Mouse (Mus musculus): Measurements from ENCODE around the gene Morc2b.
A peak's percentile ranks its signal among the peaks of the same experiment; 100 is the strongest.
"Not testable (repeated sequence)": the region's sequence is repeated elsewhere in the genome, so short reads cannot be mapped to it uniquely, and the experiment has no call there.

Gene Morc2b

GRCm38 (mm10) chr17:33139261-33139820, at the start of gene Morc2b:
Morc2b (minus strand) TSS chr17:33139683.
- no peak for DNase-seq (ENCODE audit: low spot score)

- DNase-seq (ENCODE audit: low spot score): not testable (repeated sequence)
Observed at GRCm38 (mm10) chr17:33168147-33168546, 28.7 kb upstream of the Morc2b start, which contains the start of gene Olfr55. Olfr55 (plus strand) TSS chr17:33168447.

GRCm38 (mm10) chr17:33126257-33126656, 13.2 kb downstream of the Morc2b start:
- DNase-seq (ENCODE audit: low spot score): no peak

GRCm38 (mm10) chr17:33124546-33124945, 14.9 kb downstream of the Morc2b start:
- DNase-seq (ENCODE audit: low spot score): no peak

- DNase-seq (ENCODE audit: low spot score): no peak
Observed at GRCm38 (mm10) chr17:33097396-33097795, 42.1 kb downstream of the Morc2b start.

GRCm38 (mm10) chr17:33092391-33093193, 46.9 kb downstream of the Morc2b start:
- peak; percentile 61 for DNase-seq (ENCODE audit: low spot score)

- no peak for DNase-seq (ENCODE audit: low spot score)
Observed at GRCm38 (mm10) chr17:33091630-33092029, 47.9 kb downstream of the Morc2b start.

- DNase-seq (ENCODE audit: low spot score): peak; percentile 88
Observed at GRCm38 (mm10) chr17:33089220-33089949, 50.1 kb downstream of the Morc2b start, which contains the start of gene Zfp563. Zfp563 (plus strand) TSS chr17:33089310.

- no peak for DNase-seq (ENCODE audit: low spot score)
Observed at GRCm38 (mm10) chr17:33067958-33068357, 71.5 kb downstream of the Morc2b start, which contains the start of gene 4921501E09Rik. 4921501E09Rik (minus strand) TSS chr17:33068058.
